Mouse (Mus musculus) liver, embryonic 16.5 days (tissue): ENCODE data around the gene Fam171a1. TPM values are rescaled to one million over a fixed set of nuclear protein-coding genes. Genes with fewer than 3 reads are reported as not detected.
"Not testable (repeated sequence)": the region's sequence is repeated elsewhere in the genome, so short reads cannot be mapped to it uniquely, and the experiment has no call there.

ENCODE experiments used
- ATAC-seq: fragments of 200-750 bp; cut with Nextera tagmentation; 2 replicates; pipeline ENCODE4 v1.8.0; 2017; ENCODE audit warnings: low read depth, mild to moderate bottlenecking, moderate number of reproducible peaks, moderate library complexity
- H3K27ac ChIP-seq: fragments of 300-500 bp; sonication (generic); 2 replicates; pipeline ENCODE4 v1.5.1; 2014; ENCODE audit warnings: mild to moderate bottlenecking, low read length
- H3K27me3 ChIP-seq: fragments of 300-500 bp; sonication (generic); 2 replicates; pipeline ENCODE4 v1.6.1; 2014; ENCODE audit warnings: low read depth, low read length, mixed read lengths; ENCODE audit not compliant: control insufficient read depth, insufficient read depth
- H3K36me3 ChIP-seq: fragments of 300-500 bp; sonication (generic); 2 replicates; pipeline ENCODE4 v1.6.1; 2014; ENCODE audit warnings: mild to moderate bottlenecking; ENCODE audit not compliant: control insufficient read depth, insufficient read depth
- H3K4me1 ChIP-seq: fragments of 300-500 bp; sonication (generic); 2 replicates; pipeline ENCODE4 v1.6.1; 2014; ENCODE audit warnings: low read depth, low read length, mixed read lengths; ENCODE audit not compliant: control insufficient read depth
- H3K4me2 ChIP-seq: fragments of 300-500 bp; sonication (generic); 2 replicates; pipeline ENCODE4 v1.6.1; 2014; ENCODE audit warnings: low read depth, low read length, mixed read lengths
- H3K4me3 ChIP-seq: fragments of 300-500 bp; sonication (generic); 2 replicates; pipeline ENCODE4 v1.5.1; 2014; ENCODE audit warnings: low read depth, mild to moderate bottlenecking, low read length
- H3K9ac ChIP-seq: fragments of 300-500 bp; sonication (generic); 2 replicates; pipeline ENCODE4 v1.6.1; 2014; ENCODE audit warnings: low read depth, low read length
- H3K9me3 ChIP-seq: fragments of 300-500 bp; sonication (generic); replicated peaks from 2 replicates; pipeline ENCODE4 v1.6.1; 2016; ENCODE audit warnings: low read length; ENCODE audit not compliant: control insufficient read depth
- WGBS: fragments of 180-500 bp; shearing (Covaris S2); extraction: QIAGEN DNeasy Blood & Tissue Kit; methylation state at CpG from one replicate; pipeline ENCODE4 v1.1.7; 2014; ENCODE audit not compliant: insufficient replicate concordance; 5-methylcytosine and 5-hydroxymethylcytosine counted together
- polyA plus RNA-seq: library from polyadenylated mRNA; unstranded; fragments of >200 nt; fragmentation: Nextera tagmentation; extraction: Ambion mirVana; gene quantifications from 2 replicates; pipeline ENCODE4 v1.2.1, GENCODE M21; 2015

Gene Fam171a1
- polyA plus RNA-seq = 2.6 and 2.9 TPM in 2 replicates

DNA sequence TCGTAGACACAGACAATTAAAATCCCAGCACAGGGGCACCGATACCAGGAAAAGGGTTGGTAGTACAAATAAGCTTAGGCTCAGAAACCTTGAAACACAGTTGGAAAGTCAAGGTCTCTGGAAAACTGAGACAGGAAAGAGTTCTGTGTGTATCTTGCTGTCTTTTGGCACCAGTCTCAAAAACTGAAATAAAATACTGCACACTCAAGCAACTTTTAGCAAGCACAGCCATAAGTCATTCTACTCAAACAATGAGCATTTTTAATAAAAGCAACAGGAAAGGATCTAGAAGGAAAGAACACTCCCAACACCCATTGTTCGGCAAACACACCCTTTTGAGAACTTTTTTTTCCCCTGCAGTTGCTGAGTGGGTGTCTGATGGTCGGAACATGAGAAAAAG is at the start of gene Fam171a1:
TSS of gene Fam171a1 (plus strand) at position 359 of the 400 bp plus-strand sequence.
- no peak within 1 kb of the TSS for H3K4me2 ChIP-seq
- peaks cover 6% of the 10 kb centered on the region for H3K27me3 ChIP-seq
- WGBS = 60% methylated on average over 4 of the region's 4 CpGs
- H3K36me3 ChIP-seq = no peaks in the 10 kb centered on the region
- ATAC-seq = no peak
- H3K4me3 ChIP-seq = no peak within 1 kb of the TSS
- no peaks in the 10 kb centered on the region for H3K4me1 ChIP-seq
- H3K9me3 ChIP-seq = no peaks in the 10 kb centered on the region
- no peak within 1 kb of the TSS for H3K27ac ChIP-seq
- H3K9ac ChIP-seq = no peak within 1 kb of the TSS

DNA sequence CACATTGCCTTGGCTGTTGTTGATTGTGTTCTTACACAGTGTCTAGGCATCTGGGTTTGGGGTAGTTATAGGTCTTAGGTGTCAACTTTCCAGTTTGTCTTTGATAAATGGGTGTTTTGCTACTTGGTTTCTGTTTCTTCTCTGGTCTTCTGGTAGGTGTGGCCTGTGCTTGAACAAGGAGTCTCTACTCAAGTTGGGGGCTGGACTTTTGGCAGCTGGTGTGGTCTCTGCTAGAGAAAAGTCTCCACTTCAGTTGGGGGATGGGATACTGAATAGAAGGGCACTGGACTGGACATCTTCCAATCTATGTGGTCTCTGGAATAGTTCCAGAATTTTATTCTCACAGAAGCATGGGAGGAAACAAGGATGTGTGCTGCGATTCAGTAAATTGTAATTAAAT is 44.9 kb upstream of the Fam171a1 start:
- Histone ChIP-seq H3K9ac (no peak overlapping the region), H3K4me3 (no peak overlapping the region), H3K36me3 (no peaks in the 10 kb centered on the region), H3K27ac (no peak overlapping the region), H3K27me3 (no peaks in the 10 kb centered on the region), H3K9me3 (no peaks in the 10 kb centered on the region), H3K4me1 (no peaks in the 10 kb centered on the region), H3K4me2 (no peak overlapping the region)
- no peak for ATAC-seq
- 65% methylated on average over 1 of the region's 1 CpGs for WGBS

DNA sequence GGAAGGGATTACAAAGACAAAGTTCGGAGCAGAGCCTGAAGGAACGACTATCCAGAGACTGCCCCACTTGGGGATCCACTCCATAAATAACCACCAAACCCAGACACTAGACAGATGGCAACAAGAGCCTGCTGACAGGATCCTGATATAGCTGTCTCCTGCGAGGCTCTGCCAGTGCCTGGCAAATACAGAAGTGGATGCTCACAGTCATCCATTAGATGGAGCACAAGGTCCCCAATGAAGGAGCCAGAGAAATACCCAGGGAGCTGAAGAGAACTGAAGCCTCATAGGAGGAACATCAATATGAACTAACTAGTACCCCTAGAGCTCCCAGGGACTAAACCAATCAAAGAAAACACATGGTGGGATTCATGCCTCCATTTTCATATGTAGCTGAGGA is 25.7 kb upstream of the Fam171a1 start:
- H3K4me1 ChIP-seq, H3K4me3 ChIP-seq, H3K27me3 ChIP-seq, H3K36me3 ChIP-seq, H3K9me3 ChIP-seq, H3K27ac ChIP-seq, ATAC-seq, H3K9ac ChIP-seq, H3K4me2 ChIP-seq: not testable (repeated sequence)
- 60% methylated on average over 3 of the region's 3 CpGs for WGBS

DNA sequence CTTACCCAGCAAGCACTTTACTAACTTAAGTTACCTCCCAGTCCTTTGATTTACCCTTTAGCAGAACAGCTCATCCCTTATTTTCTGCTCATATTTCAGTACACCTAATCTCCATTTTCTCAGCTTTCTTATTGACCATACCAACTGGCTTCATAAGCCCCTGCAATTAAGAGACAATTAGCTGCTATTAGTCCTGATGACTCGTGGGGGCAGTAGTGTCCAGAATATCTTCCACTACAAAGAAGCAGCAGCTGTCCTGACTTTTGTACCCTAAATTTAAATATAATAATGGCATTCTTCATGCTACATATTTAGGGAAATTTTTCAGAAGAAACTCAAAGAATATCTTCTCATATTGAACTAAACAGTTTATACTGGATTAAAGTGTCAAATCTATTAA is 24.8 kb upstream of the Fam171a1 start:
- Histone ChIP-seq H3K27ac (no peak overlapping the region), H3K27me3 (no peaks in the 10 kb centered on the region), H3K4me2 (no peak overlapping the region), H3K9ac (no peak overlapping the region), H3K4me3 (no peak overlapping the region), H3K9me3 (no peaks in the 10 kb centered on the region), H3K36me3 (no peaks in the 10 kb centered on the region), H3K4me1 (no peaks in the 10 kb centered on the region)
- 12% methylated on average over 1 of the region's 1 CpGs for WGBS
- no peak for ATAC-seq

DNA sequence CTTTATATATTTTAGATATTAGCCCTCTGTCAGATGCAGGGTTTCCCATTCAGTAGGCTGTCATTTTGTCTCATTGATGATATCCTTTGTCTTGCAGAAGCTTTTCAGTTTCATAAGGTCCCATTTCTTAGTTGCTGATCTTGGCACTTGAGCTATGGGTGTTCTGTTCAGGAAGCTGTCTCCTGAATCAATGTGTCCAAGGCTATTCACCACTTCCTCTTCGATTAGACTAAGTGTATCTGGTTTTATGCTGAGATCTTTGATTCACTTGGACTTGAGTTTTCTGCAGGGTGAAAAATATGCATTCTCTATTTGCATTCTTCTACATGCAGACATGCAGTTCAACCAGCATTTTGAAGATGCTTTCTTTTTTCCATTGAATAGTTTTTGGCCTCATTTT is 17.9 kb upstream of the Fam171a1 start:
- Histone ChIP-seq H3K27me3 (no peaks in the 10 kb centered on the region), H3K4me1 (no peaks in the 10 kb centered on the region), H3K27ac (no peak overlapping the region), H3K36me3 (no peaks in the 10 kb centered on the region), H3K9ac (no peak overlapping the region), H3K9me3 (no peaks in the 10 kb centered on the region), H3K4me2 (no peak overlapping the region), H3K4me3 (no peak overlapping the region)
- no peak for ATAC-seq
- 34% methylated on average over 1 of the region's 1 CpGs for whole genome bisulfite sequencing

DNA sequence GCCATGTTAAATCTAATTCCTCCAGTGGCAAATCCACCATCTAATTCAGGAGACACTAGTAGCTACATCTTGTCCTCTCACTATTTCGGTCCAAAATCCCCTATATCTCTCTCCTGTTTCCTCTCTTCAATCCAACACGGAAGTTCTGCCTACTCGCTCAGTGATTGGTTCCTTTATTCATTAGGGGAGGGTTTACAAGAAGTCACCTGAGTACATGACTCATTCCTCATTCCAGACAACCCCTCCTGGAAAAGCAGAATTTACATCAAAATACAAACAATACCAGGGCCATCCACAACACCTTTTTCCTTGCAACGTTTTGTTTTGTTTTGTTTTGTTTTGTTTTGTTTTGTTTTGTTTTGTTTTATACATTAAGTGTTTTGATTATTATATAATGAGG is 14.1 kb upstream of the Fam171a1 start:
- Histone ChIP-seq H3K4me1 (no peaks in the 10 kb centered on the region), H3K9ac (no peak overlapping the region), H3K9me3 (no peaks in the 10 kb centered on the region), H3K36me3 (no peaks in the 10 kb centered on the region), H3K4me2 (no peak overlapping the region), H3K27me3 (no peaks in the 10 kb centered on the region), H3K27ac (no peak overlapping the region), H3K4me3 (no peak overlapping the region)
- no peak for ATAC-seq
- 61% methylated on average over 4 of the region's 4 CpGs for WGBS

DNA sequence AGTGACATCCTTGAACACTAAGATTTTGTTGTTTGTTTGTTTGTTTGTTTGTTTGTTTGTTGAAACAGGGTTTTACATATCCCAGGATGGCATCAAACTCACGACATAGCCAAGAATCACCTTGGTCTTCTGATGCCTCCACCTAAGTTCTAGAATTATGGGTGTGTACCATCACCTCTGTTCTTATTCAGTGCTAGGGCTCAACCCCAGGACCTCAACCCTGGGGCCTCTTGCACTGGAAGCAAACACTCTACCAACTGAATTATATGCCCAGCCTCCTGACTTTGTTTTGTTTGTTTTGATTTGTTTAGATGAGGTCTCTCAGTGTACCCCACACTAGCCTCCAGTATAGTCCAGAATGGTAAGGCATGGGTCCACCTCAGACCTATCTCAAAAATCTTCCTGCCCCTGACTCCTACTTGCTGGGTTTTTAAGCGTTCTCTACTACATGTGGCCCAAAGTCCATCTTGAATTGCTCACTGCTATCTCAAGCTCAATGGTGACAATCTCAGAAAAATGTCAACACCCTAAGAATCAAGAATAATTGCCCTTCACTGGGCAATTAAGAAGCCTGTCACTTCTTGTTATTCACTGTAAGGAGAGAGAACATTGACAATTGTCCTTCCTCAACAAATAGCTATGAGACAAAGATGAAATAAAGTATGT is 12.6 kb upstream of the Fam171a1 start:
- Histone ChIP-seq H3K4me2 (no peak overlapping the region), H3K4me3 (no peak overlapping the region), H3K36me3 (no peaks in the 10 kb centered on the region), H3K9ac (no peak overlapping the region), H3K27me3 (no peaks in the 10 kb centered on the region), H3K9me3 (no peaks in the 10 kb centered on the region), H3K27ac (no peak overlapping the region), H3K4me1 (no peaks in the 10 kb centered on the region)
- ATAC-seq = no peak
- 58% methylated on average over 2 of the region's 2 CpGs for WGBS

DNA sequence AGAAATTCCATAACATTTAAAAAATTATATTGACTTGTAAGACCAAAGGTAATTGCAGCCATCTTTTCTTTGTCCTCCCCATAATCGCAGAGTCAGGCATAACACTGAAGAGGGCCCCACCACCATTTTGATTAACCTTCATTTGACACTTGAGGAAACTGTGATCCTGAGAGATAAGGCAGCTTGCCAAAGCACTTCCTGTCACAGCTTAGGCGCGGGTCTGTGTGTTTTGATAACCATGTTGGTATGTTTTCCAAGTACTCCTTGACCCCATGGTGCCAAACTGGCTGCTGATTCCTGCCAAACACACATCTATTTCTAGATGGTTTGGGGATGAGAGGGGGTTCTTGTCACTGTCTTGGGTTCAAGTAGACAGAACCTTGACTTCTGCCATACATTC is 11.7 kb upstream of the Fam171a1 start:
- H3K27me3 ChIP-seq = no peaks in the 10 kb centered on the region
- ATAC-seq = no peak
- no peak overlapping the region for H3K27ac ChIP-seq
- H3K9ac ChIP-seq = no peak overlapping the region
- no peak overlapping the region for H3K4me3 ChIP-seq
- H3K4me1 ChIP-seq = no peaks in the 10 kb centered on the region
- WGBS = 9% methylated on average over 3 of the region's 3 CpGs
- no peaks in the 10 kb centered on the region for H3K9me3 ChIP-seq
- H3K4me2 ChIP-seq = no peak overlapping the region
- no peaks in the 10 kb centered on the region for H3K36me3 ChIP-seq

DNA sequence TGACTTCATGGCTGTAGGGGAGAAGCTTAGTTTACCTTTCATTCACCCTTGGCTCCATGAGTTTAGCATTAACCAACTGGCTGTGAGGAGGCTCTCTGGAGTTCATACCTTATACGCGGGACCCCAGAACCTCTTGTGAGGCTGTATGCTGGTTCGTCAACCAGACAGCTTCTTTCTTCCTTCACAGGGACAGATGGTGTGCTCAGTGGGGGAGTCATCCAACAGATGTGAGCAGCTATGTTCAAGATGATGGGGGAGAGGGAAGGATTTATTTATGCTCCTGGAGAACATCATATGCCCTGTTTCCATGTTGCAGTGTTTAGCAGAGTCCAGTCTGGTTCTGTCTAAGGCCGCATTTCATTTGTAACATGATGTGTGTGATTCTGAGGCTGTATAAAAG is 6.6 kb upstream of the Fam171a1 start:
- Histone ChIP-seq H3K4me1 (no peaks in the 10 kb centered on the region), H3K4me2 (no peak overlapping the region), H3K27ac (no peak overlapping the region), H3K9ac (no peak overlapping the region), H3K4me3 (no peak overlapping the region), H3K9me3 (no peaks in the 10 kb centered on the region), H3K36me3 (no peaks in the 10 kb centered on the region), H3K27me3 (no peaks in the 10 kb centered on the region)
- ATAC-seq = no peak
- 60% methylated on average over 4 of the region's 4 CpGs for WGBS
